Mouse (Mus musculus): Measurements from ENCODE around the gene Ptprn2. TPM values are rescaled to one million over a fixed set of nuclear protein-coding genes. Genes with fewer than 3 reads are reported as not detected.

Ptprn2 gene
- polyA plus RNA-seq, 1 experiment = not detected

DNA sequence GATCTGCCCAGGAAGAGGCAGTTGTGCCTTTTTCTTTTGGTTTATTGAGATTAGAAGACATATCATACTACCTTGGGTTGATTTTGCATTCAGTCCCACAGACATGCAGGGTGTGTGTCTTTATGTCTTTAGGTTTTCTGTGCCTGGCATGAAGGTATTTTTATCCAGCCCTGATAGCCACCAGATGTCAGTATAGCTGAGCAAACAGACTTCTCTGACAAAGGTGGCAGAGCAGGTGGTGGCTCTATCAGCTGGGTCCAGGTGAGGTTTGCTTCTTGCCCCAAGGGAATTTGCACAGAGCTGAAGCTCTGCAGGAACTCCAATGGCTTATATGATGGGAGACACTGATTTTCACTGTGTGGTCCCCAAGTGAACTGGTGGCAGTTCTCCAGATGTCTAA lies 161.3 kb downstream of the Ptprn2 start:
- no peak for TF ChIP-seq GATA1 (IDR thresholded peaks at IDR 0.05; ENCODE audit: low read length)

DNA sequence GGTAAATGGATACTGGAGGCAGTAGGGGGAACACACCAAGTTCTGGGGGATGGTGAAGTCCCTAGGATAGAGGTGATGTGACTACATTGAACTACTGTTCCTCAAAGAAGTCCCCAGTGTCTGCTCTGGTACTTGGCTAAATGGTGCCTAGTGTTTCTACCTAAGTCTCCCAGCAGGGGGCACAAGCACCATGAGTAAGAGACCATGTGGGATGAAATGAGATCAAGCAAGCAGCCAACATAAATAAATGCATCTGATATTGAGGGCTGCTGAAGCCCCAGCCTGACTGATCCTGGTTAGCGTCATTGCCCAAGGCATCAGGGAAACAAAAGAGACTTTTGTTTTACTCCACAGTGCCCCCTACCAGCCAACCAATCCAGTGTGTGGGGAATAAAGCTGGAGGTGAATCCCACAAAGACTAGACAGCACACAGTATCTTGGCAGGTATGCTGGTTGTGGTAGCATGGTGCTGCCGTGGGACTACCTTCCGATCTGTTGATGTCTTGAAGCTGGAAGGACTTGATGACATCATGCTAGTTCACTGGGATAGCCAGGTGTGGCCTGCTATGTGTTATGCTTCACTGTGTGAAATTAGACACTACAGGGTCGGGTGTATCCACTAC lies 163.2 kb downstream of the Ptprn2 start:
- TF ChIP-seq GATA1 (IDR thresholded peaks at IDR 0.05; ENCODE audit: low read length) = no peak

DNA sequence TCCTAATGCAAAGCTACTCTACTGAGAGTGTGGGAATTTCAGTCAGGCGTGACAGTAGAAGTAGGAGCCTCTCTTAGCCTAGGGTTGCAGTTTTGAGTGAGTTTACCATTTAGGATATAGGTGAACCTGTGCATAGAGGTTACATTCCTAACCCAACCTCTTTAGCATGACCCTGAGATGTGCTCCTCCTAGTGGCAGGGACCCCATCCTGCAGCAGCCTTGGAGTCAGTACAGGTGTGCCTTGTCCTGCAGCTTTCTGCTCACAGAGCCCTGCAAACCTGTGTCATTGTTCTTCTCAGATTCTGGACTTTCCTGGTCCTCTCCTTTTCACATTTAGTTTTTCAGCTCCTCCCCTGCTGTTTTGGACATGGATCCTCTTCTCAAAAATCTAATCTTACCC lies 168.2 kb downstream of the Ptprn2 start:
- no peak for TF ChIP-seq GATA1 (IDR thresholded peaks at IDR 0.05; ENCODE audit: low read length)

DNA sequence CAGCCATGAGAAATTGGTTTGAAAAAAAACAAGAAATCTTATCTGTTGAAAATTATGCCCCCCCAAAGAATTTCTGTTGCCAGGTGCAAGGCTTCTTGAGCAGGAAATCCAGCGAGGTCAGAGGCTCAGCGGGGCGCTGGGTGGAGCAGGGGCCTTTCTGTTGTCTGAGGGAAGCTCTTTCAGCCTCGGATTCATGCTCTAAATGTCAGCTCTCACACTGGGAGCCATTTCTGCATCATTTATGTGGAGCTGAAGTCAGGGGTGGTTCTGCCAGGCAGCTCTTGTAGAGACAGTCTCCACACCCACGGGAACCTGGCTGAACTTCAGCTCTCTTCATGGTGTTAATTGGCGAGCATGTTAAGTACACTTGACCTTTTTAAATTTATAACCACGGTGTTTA lies 174.6 kb downstream of the Ptprn2 start:
- TF ChIP-seq GATA1 (IDR thresholded peaks at IDR 0.05; ENCODE audit: low read length) = no peak

DNA sequence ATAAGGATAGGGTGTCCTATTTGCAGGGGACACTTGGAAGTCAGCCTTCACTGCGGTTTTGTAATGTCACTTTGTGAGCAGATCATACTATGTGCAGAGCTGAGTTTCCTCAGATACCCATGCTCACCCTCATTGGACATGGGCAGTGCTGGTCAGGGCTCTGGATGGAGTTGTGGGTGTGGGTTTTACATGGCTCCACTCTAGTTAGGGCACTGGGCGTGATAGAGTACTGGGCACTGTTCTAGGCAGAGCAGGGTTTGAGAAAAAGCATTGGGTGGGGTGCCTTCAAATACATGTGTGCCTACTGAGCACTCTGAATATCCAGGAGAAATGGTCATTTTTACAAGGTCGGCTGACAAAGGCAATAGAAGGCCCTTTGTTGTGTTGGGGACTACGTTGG lies 175.5 kb downstream of the Ptprn2 start:
- no peak for TF ChIP-seq GATA1 (IDR thresholded peaks at IDR 0.05; ENCODE audit: low read length)

DNA sequence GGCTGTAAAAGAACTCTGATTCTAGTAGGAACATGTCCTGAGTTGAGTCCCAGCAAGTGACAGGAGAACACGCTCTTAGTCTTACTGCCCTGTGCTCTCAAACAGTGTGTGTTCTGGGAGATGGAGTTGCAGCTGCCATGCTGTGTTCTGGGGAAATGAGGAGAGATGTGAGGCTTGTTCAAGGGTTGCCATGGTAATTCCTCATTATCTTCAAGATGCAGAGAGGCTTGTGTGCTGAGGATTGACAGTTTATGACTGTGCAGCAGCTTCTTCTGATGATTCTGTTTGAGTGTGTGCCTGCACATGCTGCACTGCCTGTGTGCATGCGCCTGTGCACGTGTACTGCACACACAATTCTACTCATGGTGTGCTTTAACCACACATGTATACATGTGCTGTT lies 192.2 kb downstream of the Ptprn2 start:
- no peak for TF ChIP-seq GATA1 (IDR thresholded peaks at IDR 0.05; ENCODE audit: low read length)

DNA sequence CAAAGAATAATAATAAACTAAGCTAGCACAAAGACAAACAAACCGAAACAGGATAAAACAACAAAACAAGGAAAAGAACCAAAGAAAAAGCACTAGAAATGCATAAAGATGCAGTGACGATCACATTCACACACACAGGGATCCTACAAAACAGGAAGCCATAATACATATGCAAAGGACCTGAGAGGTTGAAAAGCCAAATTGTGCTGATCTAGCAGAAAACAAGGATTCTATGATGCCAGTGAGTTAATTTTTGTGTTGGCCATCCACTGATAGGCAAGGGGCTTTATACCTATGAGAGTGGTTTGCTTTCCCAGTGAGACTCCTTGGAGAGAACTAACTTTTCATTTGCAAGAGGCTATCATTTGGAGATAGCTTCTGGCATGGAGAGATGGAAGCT lies 204.3 kb downstream of the Ptprn2 start:
- no peak for TF ChIP-seq GATA1 (IDR thresholded peaks at IDR 0.05; ENCODE audit: low read length)

DNA sequence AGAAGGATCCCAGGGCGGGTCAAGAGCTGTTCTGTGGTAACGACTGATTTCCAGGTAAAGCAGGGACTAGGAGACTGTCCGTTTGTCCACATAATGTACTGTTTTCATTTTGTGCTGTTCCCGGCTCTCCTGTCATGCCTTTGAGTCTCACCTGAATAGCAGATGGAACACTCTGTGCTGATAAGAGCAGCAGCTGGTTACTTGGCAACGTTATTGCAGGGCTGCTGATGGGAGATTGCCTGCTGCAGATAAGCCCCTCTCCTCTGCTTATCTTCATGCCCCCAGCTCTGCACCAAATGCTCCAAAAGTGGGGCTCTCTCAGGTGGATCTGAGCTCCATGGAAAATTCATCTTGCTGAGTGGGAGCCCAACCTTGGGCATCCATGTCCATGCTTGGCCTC lies 224.0 kb downstream of the Ptprn2 start:
- no peak for TF ChIP-seq GATA1 (IDR thresholded peaks at IDR 0.05; ENCODE audit: low read length)

DNA sequence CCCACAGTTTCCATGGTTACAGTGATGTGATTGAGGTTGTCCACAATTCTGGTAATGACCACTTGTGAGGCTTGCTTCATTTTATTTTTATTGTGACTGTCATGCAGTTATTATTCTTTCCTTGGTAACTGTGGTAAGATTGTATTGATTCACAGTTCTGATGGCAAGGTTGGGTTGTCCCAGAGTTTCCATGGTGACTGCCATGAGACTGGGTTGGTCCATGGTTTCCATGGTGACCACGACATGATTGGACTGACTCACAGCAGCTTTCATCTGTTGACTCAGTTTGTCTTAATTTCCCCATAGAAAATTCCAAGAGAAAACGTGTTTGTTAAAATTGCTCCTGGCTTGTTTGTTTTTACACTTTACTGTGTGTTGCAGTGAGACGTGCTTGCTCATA lies 225.2 kb downstream of the Ptprn2 start:
- TF ChIP-seq GATA1 (IDR thresholded peaks at IDR 0.05; ENCODE audit: low read length) = no peak

DNA sequence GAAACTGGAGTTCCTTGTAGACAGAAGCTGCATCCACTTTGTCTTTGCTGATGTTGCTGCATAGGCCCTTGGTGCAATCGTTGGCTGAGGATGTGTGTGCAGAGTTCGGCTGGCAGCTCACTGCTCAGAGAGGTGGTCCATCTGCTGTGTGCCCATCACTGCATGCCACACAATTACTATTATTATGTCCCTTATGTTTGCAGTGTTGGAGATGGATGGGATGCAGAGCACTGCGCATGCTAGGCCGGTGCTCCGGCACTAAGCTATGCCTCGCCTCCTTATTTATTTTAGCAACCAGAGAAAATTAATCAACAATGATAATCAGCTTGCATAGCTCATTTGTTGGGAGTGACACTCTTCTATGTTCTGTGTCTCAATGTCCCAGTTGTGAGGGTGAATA lies 225.6 kb downstream of the Ptprn2 start:
- TF ChIP-seq GATA1 (IDR thresholded peaks at IDR 0.05; ENCODE audit: low read length) = no peak

DNA sequence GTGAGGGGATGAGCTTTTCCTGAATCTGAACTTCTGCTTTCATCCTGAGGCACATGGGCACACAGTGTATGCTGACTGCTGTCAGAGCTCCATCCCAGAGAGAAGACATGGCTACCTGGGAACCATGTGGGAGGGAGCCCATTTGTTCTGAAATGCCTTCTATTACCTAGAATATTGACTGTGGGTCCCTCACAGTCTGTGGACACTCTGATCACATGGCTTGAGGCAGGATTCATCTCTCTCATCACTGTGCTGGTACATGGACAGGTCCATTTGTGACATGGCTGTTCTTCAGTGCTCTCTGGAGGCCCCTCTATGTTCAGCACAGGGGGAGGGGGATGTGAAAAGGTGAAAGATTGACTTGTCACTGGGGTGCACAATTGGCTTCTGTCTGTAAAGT lies 227.6 kb downstream of the Ptprn2 start:
- no peak for TF ChIP-seq GATA1 (IDR thresholded peaks at IDR 0.05; ENCODE audit: low read length)

DNA sequence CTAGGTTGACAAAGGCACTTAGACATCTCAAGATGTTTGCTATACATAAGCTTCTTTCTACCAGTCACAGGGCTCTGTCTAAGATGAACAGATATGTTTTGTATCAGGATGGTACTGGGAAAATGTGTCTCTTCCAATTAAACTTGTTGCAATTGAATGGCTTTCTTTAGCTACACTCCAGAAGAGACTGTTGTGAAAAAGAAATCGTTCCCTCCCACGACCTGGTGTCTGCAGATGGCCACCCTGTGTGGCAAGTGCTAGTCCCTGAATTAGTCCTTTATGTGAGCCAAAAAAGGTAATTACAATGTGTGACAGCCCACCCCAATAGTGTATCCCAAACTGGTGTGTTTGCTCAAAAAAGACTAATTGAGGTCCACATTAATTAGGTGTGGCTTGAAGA lies 235.5 kb downstream of the Ptprn2 start:
- no peak for TF ChIP-seq GATA1 (IDR thresholded peaks at IDR 0.05; ENCODE audit: low read length)

DNA sequence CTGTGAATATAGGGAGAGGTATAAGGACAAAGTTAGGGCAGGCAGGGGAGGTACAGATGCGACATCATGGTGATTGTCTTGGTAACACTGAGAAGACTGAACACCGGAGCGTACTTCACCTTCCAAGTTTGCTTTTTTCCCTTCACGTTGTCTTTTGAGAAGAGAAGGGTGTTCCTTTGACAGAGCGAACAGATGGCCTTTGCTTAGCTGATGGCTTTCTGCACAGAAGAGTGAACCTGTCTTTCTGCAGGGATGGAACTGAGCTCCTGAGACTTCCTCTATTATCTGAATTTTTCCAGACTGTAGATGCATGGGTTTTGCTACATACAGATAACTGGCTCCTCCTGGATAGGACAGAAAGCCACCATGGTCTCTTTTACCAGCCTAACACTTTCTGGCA lies 254.6 kb downstream of the Ptprn2 start:
- no peak for TF ChIP-seq GATA1 (IDR thresholded peaks at IDR 0.05; ENCODE audit: low read length)

DNA sequence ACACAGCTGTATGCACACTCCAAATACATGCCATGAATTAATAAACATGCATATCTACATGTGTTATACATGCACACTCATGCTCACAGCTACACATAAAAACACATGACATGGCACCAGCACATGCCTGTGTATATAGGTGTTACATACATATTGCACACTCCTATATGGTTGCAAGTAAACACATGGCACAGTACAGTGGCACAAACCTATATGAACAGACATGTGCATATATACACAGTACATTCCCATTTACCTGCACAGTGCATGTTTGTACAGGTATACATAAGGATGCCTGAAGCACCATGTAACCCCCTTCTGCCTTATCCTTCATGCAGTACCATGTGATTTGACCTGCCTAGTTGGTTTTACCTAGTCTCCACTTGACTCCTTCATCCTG lies 255.8 kb downstream of the Ptprn2 start:
- TF ChIP-seq GATA1 (IDR thresholded peaks at IDR 0.05; ENCODE audit: low read length) = no peak

DNA sequence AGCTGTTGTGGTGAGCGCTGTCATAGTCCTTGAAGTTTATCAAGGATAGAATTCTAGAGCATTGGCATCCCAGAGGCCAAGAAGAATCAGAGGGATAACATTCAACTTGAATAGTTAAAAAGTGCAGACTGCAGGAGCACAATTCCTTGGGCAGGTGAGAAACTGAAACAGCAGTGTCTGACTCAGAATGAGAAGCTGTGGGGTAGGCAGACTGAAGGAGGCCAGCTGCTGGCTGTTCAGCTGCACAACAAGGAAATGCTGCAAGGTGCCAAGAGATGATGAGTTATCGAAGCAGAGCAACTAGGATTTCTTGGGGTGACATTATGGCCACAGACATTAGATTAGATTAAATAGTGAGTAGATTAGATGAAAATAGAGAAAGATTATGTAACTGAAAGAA lies 260.9 kb downstream of the Ptprn2 start:
- TF ChIP-seq GATA1 (IDR thresholded peaks at IDR 0.05; ENCODE audit: low read length) = no peak

DNA sequence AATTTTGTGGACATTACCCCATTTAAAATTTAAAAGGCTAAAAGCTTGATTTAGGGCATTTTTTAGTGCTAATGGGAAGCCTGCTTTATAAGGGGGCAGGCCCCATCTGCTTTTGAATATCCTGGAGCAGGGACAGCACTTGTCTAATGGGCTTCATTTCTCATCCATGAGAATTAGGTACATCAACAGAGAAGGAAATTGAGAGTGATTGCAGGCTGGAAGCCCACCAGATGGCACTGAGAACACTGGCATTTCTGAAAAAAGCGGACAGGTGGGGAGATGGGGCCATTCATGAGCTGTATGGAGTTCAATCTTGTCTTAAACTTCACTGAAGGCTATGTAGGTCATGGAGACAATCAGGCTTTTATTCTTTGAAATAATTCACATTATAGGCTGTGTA lies 267.3 kb downstream of the Ptprn2 start:
- no peak for TF ChIP-seq GATA1 (IDR thresholded peaks at IDR 0.05; ENCODE audit: low read length)

DNA sequence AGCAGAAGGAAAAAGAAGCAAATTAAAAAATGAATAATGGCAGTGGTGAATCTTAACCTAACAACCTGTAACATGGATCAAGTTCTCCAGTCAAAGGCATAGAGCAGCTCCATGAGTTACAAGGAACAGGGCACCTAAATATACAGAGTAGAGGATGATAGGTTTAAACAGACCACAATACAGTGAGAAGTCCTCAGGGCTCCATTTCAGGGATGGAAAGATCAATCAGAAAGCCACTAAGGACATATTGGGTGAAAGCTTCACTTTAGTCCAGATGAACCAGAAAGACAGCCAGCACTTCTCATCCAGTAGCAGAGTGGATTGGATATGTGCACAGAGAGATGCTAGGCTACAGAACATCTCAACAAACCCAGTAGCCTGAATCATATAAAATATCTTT lies 278.4 kb downstream of the Ptprn2 start:
- no peak for TF ChIP-seq GATA1 (IDR thresholded peaks at IDR 0.05; ENCODE audit: low read length)

DNA sequence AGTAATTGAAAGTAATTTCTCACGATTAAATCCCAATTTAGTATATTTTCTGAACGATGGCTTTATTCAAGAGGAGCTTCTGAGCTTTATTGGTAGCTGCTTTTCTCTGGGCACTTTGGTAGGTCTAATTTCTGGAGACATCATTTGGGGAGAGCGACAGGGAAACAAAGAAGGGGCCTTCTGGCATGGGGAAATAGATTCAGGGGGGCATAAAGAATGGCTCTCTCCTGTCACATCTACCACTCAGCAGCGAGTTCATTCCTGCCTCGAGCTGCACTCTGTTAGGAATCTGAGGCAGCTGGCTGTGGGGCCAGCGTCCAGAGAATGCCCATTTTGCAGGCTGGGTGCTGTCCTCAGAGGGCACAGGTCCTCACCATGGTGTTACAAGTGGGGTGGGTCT lies 285.4 kb downstream of the Ptprn2 start:
- no peak for TF ChIP-seq GATA1 (IDR thresholded peaks at IDR 0.05; ENCODE audit: low read length)
